Mouse (Mus musculus) layer of hippocampus, adult 9-11 months (tissue): ENCODE data around the gene Amn.
A peak's percentile ranks its signal among the peaks of the same experiment; 100 is the strongest.

Experiments used
- DNase-seq: peaks from one replicate; pipeline ENCODE4 v3.0.0; 2022

The Amn gene

DNA sequence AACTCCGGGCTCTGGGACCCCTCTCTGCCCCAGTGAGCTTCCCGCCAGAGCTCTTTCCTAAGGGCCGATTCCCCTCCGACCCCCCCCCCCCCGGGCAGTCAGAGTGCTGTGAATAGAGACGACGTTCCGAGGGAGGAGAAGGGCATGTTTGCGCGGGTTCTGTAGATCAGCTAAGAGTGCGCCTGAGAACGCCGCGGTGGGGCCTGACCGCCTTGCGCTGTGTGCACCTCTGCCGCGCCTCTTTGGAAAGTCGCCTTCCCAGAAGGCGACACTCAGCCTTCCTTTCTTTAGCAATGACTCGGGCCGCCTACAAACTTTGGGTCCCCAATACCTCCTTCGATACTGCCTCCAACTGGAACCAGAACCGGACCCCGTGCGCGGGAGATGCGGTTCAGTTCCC is 511 bp downstream of the Amn start:
- no peak for DNase-seq

DNA sequence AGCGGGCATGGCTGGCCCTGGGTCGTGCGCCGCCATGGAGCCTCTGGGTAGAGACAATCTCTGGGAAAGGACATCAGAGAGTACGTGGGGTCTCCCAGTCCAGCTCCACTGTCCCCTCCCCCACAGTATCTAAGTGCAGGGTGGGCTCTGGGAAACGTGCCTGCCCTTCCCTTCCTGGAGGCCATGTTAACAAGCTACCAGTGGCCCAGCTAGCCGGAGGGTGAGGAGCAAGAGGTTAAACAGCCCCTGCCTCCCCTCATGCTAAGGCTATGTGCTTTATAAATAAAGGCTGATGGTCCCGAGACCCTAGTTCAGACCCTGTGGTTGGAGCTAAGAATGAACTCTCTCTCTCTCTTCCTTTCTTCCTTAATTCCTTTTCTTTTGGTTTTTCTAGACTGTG is 1.1 kb downstream of the Amn start:
- DNase-seq = no peak

DNA sequence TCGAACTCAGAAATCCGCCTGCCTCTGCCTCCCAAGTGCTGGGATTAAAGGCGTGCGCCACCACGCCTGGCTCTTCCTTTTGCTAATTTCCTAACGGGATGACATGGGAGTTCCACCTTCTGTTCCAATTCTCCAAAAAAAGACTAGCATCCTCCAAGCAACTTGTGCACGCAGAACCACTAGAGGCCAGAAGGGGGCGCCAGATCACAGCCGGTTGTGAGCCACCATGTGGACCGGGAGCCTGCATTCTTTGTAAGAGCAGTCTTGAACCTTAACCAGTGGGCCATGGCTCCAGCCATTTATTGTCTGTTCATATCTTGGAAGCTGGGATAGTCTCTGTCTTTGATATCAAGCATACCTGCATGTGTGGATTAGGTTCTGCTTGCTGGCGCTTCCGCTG is 1.5 kb downstream of the Amn start:
- DNase-seq = peak; percentile 72

DNA sequence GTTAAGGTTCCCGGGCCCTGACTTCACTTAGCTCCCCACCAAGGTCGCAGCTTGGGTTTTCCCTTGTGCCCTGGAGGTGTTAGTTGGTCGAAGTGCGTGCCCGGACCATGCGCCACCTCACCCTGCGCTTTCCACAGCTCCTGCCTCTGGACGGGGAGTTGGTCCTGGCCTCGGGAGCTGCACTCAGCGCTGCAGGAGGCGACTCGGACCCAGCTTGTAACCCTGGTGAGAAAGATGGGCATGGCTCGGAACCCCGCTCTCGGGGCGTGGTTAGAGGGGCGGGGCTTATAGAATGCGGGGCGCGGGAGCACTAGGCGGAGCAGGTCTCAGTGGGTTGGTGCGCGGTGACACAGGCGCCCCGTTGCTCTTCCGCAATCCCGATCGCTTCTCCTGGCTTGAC is 3.1 kb downstream of the Amn start:
- DNase-seq = no peak

DNA sequence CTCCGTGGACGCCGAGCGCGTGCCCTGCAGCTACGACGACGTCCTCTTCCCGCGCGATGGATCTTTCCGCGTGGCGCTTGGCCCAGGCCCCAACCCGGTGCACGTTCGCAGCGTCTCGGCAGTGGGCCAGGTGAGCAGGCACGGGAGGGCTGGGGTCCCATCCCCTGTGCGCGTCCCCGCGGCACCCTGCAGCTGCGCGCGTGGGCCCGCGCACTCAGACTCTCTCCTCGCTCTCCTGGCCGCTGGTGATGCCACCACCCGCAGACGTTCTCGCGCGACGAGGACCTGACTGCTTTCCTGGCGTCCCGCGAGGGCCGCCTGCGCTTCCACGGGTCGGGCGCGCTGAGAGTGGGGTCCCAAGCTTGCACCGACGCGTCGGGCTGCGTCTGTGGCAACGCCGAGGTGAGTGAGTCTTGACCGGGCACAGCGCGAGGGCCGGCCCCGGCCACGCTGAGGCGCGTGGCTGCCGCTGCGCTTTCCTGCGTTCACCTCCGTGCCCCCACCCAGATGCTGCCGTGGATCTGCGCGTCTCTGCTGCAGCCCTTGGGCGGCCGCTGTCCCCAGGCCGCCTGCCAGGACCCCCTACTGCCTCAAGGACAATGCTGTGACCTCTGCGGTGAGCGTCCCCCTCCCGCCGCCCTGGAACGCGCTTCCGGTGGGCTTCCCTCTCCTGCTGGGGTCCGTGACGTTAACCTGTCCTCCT is 3.7 kb downstream of the Amn start:
- DNase-seq = no peak

DNA sequence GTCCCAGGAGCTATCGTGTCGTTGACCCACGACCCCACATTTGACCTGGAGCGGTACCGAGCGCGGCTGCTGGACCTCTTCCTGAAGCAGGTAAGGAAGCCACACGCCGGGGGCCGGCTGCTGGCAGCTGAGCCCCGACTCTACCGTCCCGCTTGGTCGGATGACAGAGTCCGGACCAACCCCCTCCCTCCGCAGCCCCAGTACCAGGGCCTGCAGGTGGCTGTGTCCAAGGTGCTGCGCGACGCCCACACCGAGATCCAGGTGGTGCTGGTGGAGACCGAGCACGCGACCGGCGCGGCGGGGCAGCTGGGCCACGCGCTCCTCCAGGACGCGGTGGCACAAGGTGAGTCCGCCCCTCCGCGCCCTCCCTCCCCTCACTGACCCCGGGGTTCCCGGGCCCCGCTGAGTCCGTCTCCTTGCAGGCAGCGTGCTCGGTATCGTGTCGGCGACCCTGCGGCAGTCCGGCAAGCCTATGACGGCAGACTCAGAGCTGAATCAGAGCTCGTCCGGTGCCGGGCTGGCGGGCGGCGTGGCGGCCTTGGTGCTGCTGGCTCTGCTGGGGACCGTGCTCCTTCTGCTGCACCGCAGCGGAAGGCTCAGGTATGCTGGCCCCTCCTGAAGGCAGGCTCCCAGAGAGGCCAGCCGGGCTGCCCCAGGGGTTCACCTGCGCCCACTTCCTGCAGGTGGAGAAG is 4.4 kb downstream of the Amn start:
- no peak for DNase-seq

DNA sequence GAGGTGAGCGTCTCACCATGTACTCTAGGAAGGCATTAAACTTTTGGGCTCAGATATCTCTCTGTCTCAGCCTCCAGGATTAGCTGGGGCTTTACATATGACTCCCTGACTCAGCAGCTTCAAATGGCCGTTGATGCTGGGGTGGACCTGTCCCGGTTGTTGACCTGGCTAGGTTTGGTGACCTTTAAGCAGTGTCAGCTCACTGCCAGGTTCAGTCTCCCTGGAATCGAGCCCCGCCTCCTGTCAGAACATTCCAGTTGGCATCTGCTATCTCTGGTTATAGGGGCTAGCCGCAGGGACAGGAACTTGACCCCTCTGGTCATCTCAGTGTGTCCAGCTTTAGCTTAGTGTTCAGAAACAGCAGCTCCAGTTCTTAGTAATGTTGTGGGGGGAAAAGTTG is 5.5 kb downstream of the Amn start:
- DNase-seq = no peak

DNA sequence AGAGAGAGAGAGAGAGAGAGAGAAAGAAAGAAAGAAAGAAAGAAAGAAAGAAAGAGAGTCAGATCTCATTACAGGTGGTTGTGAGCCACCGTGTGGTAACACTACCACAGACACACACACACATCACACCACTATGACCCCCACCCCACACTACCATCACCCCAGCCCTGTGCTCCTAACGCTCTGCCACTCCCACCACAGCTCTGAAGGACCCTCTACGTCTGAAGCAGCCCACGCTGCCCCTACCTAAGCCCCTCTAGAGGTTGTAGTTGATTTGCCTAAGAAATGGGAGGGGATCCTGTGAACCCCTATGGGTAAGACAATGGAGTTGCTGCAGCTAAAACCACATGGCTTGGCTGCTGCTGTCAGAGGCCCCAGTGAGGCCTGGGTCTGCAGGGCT is 12.7 kb downstream of the Amn start:
- DNase-seq = no peak

DNA sequence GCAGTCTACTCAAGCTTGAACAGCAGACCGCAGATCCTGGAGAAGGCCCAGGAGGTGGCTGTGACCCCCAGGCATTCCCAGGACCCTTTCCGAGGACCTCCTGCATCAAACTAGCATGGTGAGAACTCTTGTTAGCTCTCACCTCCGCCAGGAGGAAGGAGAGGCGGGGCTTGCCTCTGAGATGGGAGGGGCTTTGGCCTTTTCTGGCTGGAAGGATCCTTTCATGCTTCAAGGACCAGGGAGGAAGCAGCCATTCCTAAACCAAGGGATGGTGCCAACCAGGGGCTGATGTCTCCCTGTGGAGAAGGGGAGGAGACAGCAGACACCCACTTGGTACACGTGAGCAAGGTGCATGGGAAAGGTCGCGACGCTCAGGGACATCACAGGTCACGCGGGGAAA is 13.6 kb downstream of the Amn start:
- no peak for DNase-seq

DNA sequence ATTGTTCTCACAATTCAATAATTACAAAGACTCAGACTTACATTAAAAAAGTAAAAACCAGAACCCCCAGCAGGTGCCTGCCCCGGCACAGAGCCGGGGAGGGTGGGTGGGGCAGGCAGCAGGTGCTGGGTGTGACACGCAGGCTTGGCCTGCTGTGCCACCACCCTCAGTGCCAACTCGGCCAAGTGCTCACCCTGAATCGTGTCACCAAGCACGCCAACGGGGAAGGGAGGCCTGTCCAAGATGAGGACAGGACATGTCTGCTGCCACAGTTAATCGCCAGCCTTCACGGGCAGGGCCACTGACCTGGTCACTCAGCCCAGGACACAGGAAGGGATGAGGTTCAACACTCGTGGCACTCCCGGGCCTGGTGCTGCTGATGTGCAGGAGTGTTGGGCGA is 22.1 kb downstream of the Amn start:
- no peak for DNase-seq

DNA sequence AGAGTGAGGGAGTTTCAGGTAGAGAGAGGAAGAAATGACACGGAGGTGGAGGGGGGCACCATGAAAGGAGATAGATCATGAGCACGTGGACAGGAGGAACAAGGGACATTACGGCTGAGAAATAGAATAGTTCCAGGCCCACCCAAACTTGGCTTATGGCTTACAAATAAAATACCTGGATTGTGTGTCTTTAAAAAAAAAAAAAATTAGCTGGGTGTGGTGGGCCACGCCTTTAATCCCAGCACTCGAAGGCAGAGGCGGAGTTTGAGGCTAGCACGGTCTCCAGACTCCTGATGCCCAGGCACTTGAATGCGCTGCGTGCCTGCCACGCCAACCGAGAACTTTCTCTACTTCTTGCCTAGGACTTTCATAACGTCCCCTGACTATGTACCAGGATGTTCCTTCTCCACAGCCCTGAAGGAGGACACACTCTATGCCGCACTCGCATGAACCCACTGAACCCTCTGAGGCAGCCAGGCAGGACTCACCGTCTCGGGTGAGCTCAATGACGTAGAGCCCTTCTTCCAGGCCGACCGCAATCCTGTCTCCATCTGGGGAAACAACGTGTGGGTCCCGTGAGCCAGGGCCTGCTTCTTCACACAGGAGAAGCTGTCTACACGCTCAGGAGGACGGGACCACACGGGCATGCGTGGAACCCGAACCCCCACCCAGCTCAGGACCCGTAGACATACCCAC is 30.6 kb downstream of the Amn start:
- no peak for DNase-seq

DNA sequence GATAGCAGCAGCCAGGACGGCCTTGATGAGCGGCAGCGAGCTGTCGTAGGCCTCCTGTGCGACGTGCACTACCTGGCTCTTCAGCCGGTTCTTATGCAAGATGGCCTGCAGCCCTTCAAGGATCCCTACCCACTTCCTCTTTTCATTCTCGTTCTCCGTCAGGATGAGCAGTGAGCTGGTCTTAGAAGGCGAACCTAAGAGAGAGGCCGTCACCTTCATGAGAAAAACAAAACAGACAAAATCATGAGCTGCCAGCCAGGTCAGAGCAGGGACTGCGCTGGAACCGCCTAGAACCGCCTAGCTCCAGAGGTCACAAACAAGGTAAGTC is 31.1 kb downstream of the Amn start:
- DNase-seq = no peak

DNA sequence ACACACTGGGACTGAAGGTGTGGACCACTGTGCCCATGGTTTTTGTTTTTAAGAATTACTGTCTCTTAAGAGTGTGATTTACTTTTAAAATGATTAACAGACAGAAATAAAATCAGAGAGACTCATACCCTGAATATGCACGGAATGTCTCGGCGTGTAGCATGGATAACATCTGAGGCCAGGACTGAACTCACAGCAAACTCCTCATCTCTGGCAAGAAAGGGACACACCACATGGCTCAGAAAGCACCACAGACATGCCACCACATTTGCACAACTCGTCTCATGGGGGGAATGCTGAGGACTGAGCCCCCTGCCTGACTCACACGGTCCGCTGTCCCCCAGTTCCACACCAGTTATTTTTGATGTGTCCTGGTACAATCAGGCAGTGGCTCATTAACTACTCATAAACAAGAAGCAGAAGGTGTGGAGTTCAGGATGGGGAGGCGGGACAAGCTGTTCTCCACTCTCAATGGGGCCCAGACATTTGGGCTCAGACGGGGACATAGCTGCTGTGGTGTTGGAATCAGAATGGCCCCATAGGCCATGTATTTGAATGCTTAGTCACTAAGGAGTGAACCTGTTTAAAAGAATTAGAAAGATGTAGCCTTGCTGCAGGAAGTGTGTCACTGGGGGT is 32.9 kb downstream of the Amn start:
- DNase-seq = peak; percentile 38

DNA sequence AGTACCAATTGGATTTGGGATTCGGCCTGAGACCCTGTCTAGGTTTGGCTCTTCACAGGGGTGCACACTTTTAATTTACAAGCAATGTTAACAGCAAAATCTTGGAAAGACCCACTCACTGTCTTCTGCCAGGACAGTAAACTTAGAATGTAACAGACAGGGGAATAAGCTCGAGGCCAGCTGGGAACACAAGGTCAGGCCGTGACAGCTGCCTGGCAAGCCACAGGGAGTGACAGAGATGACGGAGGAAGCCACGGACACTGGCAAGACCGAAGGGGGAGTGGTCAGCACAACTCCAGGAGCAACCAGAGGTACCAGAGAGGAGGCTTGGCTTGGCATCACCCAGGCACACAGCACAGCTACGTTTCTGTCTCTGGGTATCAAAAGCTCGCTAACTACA is 35.9 kb downstream of the Amn start:
- DNase-seq = no peak

DNA sequence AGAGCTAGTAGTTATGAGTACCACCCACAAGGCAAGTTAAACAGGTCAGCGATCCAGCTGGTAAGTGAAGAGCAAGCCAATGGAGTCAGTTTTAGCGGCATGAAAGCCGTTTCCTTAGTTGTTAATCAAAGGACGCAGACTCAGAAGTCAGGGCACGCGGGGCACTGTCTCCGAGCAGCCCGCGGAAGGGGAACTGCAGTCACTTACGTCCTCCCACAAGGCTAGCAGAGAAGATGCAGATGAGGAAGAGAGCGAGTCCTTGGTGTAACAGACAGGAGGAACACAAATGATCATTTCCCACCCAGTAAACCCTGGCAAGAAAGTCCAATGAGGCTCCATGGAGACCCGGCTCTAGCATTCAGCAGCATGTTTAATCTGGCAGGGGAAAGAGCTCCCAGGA is 38.4 kb downstream of the Amn start:
- DNase-seq = no peak

DNA sequence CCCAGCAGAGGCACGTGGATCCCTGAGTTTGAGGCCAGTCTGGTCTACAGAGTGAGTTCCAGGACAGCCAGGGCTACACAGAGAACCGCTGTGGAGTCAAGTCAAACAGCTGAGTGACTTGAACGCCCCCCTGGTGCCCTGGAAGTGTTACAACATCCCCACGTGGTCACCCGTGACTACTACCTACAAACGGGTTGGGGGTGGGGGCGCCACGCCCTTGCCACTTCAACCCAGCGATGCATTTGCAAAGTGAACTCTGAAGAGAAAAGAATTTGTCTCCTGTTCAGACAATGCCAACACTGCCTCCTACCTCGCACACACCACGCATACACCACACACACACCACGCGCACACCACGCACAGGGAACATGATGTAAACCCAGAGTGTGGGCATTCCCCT is 39.0 kb downstream of the Amn start:
- DNase-seq = no peak

DNA sequence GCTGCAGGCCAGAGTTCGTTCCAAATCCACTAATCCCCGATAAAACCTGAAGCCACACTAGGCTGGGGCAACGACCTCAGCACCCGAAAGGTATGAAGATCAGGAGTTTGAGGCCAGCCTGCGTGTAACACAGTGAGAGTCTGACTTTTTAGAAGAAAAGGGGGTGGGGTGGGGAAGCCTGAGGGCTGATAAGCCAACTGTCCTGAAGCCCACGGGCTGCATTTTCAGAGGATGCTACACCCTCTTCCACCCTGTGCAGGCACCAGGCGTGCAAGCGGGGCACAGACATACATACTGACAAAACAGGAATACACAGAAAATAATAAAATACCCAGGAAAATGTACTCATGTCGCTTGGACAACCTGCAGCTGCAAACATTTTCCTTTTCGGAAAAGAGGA is 40.9 kb downstream of the Amn start:
- DNase-seq = no peak

DNA sequence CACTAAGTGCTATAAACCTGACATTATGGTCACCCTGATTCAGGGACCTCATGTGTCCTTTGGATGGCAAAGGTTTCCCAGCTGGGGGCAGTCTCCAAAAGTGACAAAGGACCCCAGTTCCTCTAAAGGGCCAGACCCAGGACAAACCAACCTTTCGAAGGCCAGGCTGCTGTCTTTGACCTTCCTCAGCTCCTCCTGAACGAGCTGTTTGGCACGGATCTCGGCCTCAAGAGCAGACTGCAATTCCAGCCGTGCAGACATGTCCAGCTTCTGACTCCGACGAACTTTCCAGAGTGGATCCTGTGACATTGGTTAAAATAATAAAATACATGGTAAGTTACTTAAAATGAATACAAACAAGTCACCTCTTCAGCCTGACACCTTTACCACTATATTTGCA is 43.4 kb downstream of the Amn start:
- no peak for DNase-seq

DNA sequence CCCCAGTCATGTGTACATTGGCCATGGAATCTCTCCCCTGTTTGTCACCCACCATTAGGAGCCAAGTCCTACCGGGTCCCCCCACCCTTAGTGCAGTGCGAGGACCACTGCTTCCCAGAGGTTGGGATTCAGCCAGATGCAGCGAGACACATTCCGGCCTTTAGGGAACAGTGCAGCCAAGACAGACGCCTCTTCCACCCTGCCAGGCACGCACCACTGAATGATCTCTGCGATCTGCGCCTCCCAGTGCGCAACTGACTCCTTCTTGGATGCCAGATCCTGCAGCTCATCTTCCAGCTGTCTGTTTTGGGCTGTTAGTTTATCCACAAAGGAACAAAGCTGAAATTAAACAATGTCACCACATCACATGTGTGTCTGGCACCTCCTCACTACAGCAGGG is 46.8 kb downstream of the Amn start:
- DNase-seq = no peak

DNA sequence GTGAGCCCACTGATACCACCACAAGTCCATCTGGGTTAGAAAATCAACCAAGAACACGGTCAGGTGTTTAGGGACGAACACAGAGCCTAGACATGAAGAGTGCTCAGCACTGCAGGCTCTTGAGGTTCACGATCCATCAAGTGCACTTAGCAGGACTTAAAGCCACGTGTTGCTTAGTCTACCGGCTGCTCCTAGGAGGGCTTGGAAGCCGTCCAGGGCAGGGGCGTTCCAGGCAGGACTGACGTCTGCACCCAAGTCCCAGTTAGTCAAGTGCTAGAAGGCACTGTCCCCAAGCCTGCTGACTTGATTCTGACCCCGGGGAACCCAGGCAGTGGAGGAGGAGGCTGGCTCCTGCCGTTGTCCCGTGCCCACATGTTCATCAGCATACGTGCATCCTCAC is 49.7 kb downstream of the Amn start:
- no peak for DNase-seq

DNA sequence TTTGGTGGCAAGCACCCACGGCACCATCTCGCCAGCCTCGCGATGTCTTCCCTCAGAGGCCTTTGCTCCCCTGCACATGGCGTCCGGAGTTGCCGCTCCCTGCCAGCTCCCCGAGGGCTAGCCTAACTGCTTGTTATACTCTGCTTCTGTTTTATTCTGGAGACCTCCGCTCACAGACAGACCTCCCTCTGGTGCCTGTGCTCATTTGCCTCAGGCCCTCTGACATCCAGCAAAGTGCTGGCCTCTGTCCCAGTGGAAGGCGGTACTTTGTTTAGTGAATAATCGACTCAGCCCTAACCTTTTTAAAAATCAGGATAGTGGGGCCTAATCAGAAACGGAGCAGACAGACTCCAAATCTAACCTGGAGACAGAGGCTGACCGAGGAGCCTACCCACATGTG is 50.9 kb downstream of the Amn start:
- no peak for DNase-seq

DNA sequence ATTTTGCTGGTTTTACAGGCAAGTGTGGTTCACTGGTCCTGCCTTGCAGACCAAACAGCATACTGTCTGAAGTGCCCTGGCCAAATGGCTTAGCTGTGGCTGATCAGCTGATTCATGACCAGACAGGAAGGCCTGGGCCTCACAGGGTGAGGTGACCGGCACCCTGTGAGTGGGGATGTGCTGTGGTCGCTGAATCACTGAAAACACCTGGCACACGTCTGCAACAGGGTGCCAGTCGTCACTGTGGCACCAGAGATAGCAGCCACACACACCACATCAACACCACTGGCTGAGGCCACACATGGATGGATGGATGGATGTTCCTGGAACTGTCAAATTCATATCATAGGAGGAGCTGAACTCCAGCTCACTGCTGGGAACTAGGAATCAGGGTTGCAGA is 52.5 kb downstream of the Amn start:
- DNase-seq = no peak

DNA sequence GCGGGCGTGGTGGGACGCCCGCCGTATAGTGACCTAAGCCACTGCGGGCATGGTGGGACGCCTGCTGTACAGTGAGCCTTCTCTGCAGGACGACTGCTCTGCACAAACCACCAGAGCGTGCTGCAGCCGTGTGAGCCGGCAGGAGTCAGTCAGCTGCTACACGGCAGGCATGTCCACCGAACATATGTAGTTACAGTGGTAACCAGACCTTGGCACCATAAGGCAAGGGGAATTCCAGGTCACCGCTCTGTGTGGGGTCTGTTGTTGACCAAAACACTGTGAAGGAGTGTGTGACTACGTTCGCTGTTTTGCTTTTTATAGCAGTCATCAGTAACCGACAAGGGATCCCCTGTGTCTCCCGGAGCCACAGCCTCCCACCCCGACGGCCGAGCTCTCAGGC is 53.6 kb downstream of the Amn start:
- DNase-seq = no peak

DNA sequence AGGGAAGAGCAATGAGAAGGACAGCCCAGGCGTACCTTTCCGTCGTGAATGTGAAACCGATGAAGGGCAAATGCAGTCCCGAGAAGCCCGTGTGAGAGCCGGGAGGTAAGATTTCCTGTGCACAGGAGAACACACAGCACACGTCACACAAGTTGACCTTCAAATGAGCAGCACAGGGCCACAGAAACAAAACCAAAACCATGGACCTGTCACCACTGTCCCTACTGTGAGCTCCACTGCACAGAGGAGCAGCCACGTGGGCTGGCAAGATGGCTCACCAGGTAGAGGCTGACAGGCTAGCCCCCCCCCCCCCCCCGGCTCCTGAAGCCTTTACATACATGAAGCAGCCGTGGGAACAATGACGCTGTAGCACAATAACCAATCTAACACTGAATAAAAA is 54.1 kb downstream of the Amn start:
- no peak for DNase-seq
